Mouse (Mus musculus): ENCODE results near the gene Phf11c.

GRCm38 (mm10) chr14:59433902-59434301, 38.7 kb upstream of the Phf11c start:
- TF ChIP-seq CTCF (IDR thresholded peaks at IDR 0.05; ENCODE audit: insufficient read depth, low read depth, low read length) (no peak), POLR2A (IDR thresholded peaks at IDR 0.05; ENCODE audit: insufficient read depth, low read depth, low read length) (no peak)
